Mouse (Mus musculus) spleen, adult 2 months (tissue): ENCODE results near the gene Ntm. TPM values are rescaled to one million over a fixed set of nuclear protein-coding genes. Genes with fewer than 3 reads are reported as not detected.

Experiments
- DNase-seq, 2 experiments: peaks; one replicate each; pipeline versions ENCODE4 v3.0.0 to v3.0.0-alpha.2; 2012 to 2021; ENCODE audit warnings: low spot score in 2 of 2, low read depth in 1 of 2
- H3K27ac ChIP-seq: fragments of 200-500 bp; 2 replicates; pipeline ENCODE4 v1.5.1; 2012; ENCODE audit warnings: low read length, inconsistent platforms; ENCODE audit not compliant: insufficient read depth
- H3K27me3 ChIP-seq: fragments of 200-500 bp; 2 replicates; pipeline ENCODE4 v1.6.1; 2012; ENCODE audit warnings: mild to moderate bottlenecking, moderate library complexity, low read length, inconsistent platforms; ENCODE audit not compliant: control insufficient read depth, insufficient read depth
- H3K36me3 ChIP-seq: fragments of 200-500 bp; 2 replicates; pipeline ENCODE4 v1.6.1; 2012; ENCODE audit warnings: mild to moderate bottlenecking, low read length, inconsistent platforms; ENCODE audit not compliant: control insufficient read depth, insufficient read depth
- H3K4me1 ChIP-seq: fragments of 200-500 bp; 2 replicates; pipeline ENCODE4 v1.6.1; 2011; ENCODE audit warnings: inconsistent platforms; ENCODE audit not compliant: control insufficient read depth, insufficient read depth, insufficient read length
- H3K4me3 ChIP-seq: fragments of 200-500 bp; 2 replicates; pipeline ENCODE4 v1.5.1; 2011; ENCODE audit warnings: mild to moderate bottlenecking, inconsistent platforms; ENCODE audit not compliant: insufficient read depth, insufficient read length; ENCODE audit errors: extremely low read depth
- CTCF ChIP-seq: fragments of 200-500 bp; IDR thresholded peaks from 2 replicates; pipeline ENCODE4 v1.5.1; 2011; ENCODE audit warnings: mild to moderate bottlenecking, inconsistent platforms; ENCODE audit not compliant: insufficient read depth, insufficient read length, insufficient replicate concordance; ENCODE audit errors: extremely low read depth
- POLR2A ChIP-seq: fragments of 200-500 bp; IDR thresholded peaks from 2 replicates; pipeline ENCODE4 v1.6.1; 2011; ENCODE audit warnings: low read depth, low read length, inconsistent platforms
- WGBS: fragments of 180-500 bp; shearing (Covaris S2); methylation state at CpG from one replicate; pipeline ENCODE4 v1.1.7; 2018; 5-methylcytosine and 5-hydroxymethylcytosine counted together
- polyA plus RNA-seq: library from polyadenylated mRNA; depleted of rRNA; stranded (reverse); fragments of >200 nt; gene quantifications from 2 replicates; pipeline ENCODE4 v1.2.3, GENCODE M21; 2012

Gene Ntm
- polyA plus RNA-seq, 1 experiment: 0.18 TPM

DNA sequence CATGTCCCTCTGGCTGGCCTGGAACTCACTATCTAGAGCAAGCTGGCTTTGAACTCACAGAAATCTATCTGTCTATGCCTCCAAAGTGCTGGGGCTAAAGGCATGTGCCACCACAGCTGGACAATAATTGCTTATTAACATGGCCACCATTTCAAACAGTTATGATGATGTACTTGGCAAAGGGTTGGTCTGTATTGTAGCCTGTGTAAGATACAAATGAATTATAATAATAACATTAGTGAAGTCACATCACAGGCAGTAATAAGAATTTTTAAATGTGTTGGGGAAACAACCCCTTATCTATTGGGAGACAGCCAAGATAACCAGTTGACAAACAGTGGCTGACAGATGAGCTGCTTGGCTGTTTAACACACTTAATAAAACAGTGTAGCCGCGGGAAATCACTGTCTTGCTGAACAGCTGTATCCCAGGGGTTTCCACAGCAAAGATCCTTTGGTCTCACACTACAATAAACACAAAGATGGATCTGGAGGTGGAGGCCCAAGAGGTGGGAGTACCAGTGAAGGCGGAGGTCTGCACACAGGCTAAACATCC, 302.8 kb downstream of the Ntm start:
- TF ChIP-seq CTCF (no peak), POLR2A (no peak)
- WGBS: 67% methylated on average over 3 of the region's 3 CpGs
- no peaks in the 10 kb centered on the region for H3K27me3 ChIP-seq
- no peak overlapping the region for H3K4me3 ChIP-seq
- no peaks in the 10 kb centered on the region for H3K4me1 ChIP-seq
- no peak overlapping the region for H3K27ac ChIP-seq
- no peaks in the 10 kb centered on the region for H3K36me3 ChIP-seq
- no peak for DNase-seq

DNA sequence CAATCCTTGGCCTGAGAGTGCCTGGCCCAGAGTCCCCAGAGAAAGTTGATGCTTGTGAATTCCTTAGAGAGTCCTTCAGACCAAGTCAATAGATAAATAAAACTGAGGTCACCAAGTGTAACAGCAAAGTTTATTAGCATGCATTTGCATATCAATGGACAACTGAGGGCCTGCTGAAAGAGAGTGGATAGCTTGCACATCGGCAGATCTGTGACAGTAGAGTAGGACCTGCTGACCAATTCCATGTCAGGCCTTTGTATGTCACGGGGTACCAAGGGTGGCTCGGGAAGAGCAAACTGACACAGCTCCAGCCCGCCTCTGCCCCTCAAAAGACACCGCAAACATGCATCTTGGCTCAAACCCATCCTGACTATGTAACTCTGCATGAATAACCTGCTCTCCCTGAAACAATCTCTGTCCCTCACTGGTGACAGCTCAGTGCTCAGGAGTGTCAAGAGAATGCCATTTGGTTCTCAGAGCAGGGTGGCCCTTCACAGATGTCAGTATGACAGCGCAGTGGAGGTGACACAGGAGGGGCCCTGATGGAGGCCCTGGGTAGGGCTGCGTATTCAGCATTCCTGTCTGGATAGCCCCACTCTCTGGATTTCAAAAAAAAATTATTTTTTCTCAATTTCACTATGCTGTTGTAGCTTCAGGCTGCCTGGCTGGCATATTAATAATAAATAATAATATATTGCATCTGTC, 305.0 kb downstream of the Ntm start:
- WGBS: 81% methylated on average over 7 of the region's 7 CpGs
- no peak for DNase-seq

DNA sequence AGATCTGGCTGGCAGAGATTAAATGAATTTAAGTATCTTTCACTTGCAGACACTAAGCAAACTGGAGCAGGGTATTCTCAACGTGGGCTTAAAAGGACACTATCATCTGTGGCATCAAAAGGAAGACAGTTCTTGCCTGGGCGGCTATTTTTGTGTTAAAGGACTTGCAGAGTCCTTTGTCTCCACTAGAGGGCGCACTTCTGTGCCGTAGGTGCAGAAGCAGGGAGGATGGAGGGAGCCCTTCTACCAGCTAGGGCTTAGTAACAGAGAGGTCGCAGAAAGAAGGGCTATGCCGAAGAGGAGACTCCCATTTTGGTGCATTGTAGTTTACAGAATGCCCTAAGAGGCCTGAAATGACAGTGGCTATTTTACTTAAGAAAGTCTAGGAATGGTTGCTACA, 308.1 kb downstream of the Ntm start:
- no peak for TF ChIP-seq POLR2A
- TF ChIP-seq CTCF: peak; percentile 47; the same call in 1 of the 2 replicates
- Histone ChIP-seq H3K4me1 (no peaks in the 10 kb centered on the region), H3K27ac (no peak overlapping the region), H3K27me3 (no peaks in the 10 kb centered on the region), H3K36me3 (no peaks in the 10 kb centered on the region), H3K4me3 (no peak overlapping the region)
- WGBS: 14% methylated on average over 6 of the region's 6 CpGs
- no peak for DNase-seq

More for the DNA sequence above, 305.0 kb downstream of the Ntm start:
- Histone ChIP-seq H3K4me3 (no peak overlapping the region), H3K27me3 (no peaks in the 10 kb centered on the region), H3K4me1 (no peaks in the 10 kb centered on the region), H3K27ac (no peak overlapping the region), H3K36me3 (no peaks in the 10 kb centered on the region)
- TF ChIP-seq POLR2A (no peak), CTCF (no peak)

DNA sequence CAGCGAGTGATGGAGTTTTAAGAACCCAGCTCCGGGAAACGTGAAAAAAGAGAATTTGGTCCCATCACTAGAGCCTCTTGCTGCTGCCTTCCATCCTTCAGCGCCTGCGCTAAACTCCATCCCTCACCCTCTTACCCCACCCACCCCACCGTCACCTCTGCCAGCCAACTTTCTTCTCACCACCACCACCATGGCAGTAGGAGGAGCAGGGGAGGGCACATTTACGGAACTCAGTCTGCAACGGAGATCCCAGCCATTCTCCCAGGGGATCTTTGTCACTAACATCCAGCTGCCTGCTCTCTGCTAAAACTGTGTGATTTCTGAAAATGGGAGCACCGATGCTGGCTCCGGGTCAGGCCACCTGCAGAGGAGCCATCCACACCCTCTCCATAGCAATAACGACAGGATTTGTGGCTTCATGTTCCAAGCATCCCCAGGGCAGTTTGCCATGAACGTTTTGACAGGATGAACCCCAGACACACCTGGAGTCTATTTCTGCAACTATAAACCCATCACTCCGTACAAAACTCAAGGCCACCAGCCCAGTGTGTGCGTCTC, 309.2 kb downstream of the Ntm start:
- no peak for DNase-seq
- TF ChIP-seq CTCF (no peak), POLR2A (no peak)

DNA sequence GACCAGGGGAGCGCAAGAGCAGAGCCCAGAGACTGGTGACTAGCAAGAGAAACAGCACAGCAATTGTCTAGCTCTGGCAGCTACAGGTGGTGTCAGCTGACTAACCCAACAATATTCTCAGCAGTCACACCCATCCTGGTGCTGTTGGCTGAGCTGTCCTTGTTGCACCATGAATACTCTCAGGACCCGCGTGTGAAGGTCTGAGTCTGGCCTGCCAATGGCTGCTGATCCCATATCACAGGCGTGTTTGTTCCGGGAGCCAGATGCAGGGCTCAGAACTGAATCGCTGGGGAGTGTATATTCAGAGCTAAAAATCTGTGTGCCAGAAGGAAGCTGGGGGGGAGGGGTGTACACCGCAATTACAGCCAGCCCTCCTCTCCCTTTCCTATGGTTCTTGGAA, 310.1 kb downstream of the Ntm start:
- Histone ChIP-seq H3K4me3 (no peak overlapping the region), H3K27ac (no peak overlapping the region), H3K27me3 (no peaks in the 10 kb centered on the region), H3K36me3 (no peaks in the 10 kb centered on the region), H3K4me1 (peaks cover 6% of the 10 kb centered on the region; the same call in 1 of the 2 replicates)
- DNase-seq: no peak
- TF ChIP-seq CTCF (no peak), POLR2A (no peak)
- 80% methylated on average over 7 of the region's 7 CpGs for WGBS

More for the DNA sequence above, 309.2 kb downstream of the Ntm start:
- no peak overlapping the region for H3K27ac ChIP-seq
- no peaks in the 10 kb centered on the region for H3K36me3 ChIP-seq
- H3K27me3 ChIP-seq: no peaks in the 10 kb centered on the region
- 75% methylated on average over 14 of the region's 14 CpGs for WGBS
- H3K4me3 ChIP-seq: no peak overlapping the region
- peaks cover under 1% of the 10 kb centered on the region; the same call in 1 of the 2 replicates for H3K4me1 ChIP-seq

DNA sequence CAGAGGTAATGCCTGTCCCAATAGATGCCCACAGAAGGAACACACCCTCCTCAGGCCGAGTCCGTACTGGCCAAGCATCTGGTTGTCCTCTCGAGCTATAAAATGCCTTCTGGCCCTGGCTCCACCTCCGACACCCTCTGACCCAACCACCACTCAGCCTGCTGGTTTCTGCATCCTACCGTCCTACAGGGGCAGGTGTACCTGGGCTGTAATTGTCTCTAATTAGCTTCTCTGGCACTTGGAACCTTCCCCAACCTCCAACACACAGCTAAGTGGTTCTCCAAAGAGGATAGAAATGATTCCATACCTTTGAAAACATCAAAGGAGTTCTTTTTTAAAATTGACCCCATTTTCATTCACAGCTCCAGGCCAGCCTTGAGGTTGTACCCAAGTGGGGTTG, 311.1 kb downstream of the Ntm start:
- Histone ChIP-seq H3K27ac (no peak overlapping the region), H3K4me3 (no peak overlapping the region), H3K4me1 (peaks cover 10% of the 10 kb centered on the region; the same call in 1 of the 2 replicates), H3K36me3 (no peaks in the 10 kb centered on the region), H3K27me3 (no peaks in the 10 kb centered on the region)
- TF ChIP-seq CTCF (no peak), POLR2A (no peak)
- DNase-seq: no peak
- WGBS: 81% methylated on average over 5 of the region's 5 CpGs

DNA sequence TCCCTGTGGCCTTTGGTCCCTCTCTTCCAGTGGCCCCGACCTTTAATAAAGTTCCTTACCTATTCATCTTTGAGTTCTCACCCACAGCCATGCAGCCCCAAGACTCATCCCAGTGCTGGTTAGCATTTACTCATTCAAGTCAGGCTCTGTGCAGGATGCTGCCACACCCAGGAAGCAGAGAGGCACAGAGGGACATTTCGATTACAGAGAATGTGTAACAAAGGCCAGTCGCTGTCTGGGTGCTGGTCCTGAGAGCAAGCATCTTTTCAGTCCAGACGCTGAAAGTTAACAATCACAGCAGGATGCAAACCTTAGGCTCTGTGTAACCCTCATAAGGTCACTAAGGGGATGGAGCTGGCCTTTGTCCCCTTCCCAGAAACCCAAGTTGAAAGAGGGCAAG, 311.7 kb downstream of the Ntm start:
- Histone ChIP-seq H3K36me3 (no peaks in the 10 kb centered on the region), H3K27ac (no peak overlapping the region), H3K4me1 (peaks cover 10% of the 10 kb centered on the region; the same call in 1 of the 2 replicates), H3K27me3 (no peaks in the 10 kb centered on the region), H3K4me3 (no peak overlapping the region)
- TF ChIP-seq CTCF (no peak), POLR2A (no peak)
- no peak for DNase-seq
- 79% methylated on average over 4 of the region's 4 CpGs for WGBS
